Mouse (Mus musculus) MEL (cell line): ENCODE results near the gene Syt6. TPM values are rescaled to one million over a fixed set of nuclear protein-coding genes. Genes with fewer than 3 reads are reported as not detected.

Experiments
- DNase-seq: peaks from one replicate; pipeline ENCODE4 v3.0.0; 2011; ENCODE audit warnings: low read depth, low spot score
- H3K27ac ChIP-seq: 2 replicates; pipeline ENCODE4 v1.5.1; 2012; ENCODE audit warnings: low read depth, mild to moderate bottlenecking, control low read depth, low read length, moderate library complexity; ENCODE audit not compliant: control insufficient read depth
- H3K27me3 ChIP-seq, 2 experiments: fragments of 150-350 bp in 1 of 2; sonication (generic) in 1 of 2; 2 replicates each; pipeline ENCODE4 v1.6.1; 2012; ENCODE audit warnings: low read length in 2 of 2, mild to moderate bottlenecking in 2 of 2, improper control_type of control experiment in 1 of 2, moderate library complexity in 1 of 2; ENCODE audit not compliant: insufficient read depth in 2 of 2, control insufficient read depth in 1 of 2
- H3K36me3 ChIP-seq, 2 experiments: 2 replicates each; pipeline ENCODE4 v1.6.1; 2012 to 2014; ENCODE audit warnings: low read length in 2 of 2, improper control_type of control experiment in 1 of 2, inconsistent platforms in 1 of 2, mild to moderate bottlenecking in 1 of 2; ENCODE audit not compliant: insufficient read depth in 2 of 2, control insufficient read depth in 1 of 2
- H3K4me1 ChIP-seq, 2 experiments: fragments of 150-350 bp in 1 of 2; sonication (generic) in 1 of 2; 2 replicates each; pipeline ENCODE4 v1.6.1; 2012; ENCODE audit warnings: low read length in 2 of 2, improper control_type of control experiment in 1 of 2, mild to moderate bottlenecking in 1 of 2; ENCODE audit not compliant: insufficient read depth in 2 of 2, control insufficient read depth in 1 of 2
- H3K4me3 ChIP-seq, 2 experiments: fragments of 150-350 bp in 1 of 2; sonication (generic) in 1 of 2; 2 replicates each; pipeline ENCODE4 v1.5.1; 2012; ENCODE audit warnings: low read depth in 2 of 2, low read length in 2 of 2, mild to moderate bottlenecking in 2 of 2, moderate library complexity in 2 of 2, control low read depth in 1 of 2, improper control_type of control experiment in 1 of 2; ENCODE audit not compliant: control insufficient read depth in 1 of 2, insufficient read depth in 1 of 2
- H3K79me2 ChIP-seq: 2 replicates; pipeline ENCODE4 v1.6.1; 2012; ENCODE audit warnings: mild to moderate bottlenecking, low read length, moderate library complexity; ENCODE audit not compliant: control insufficient read depth, poor library complexity, insufficient read depth
- H3K9ac ChIP-seq: 2 replicates; pipeline ENCODE4 v1.6.1; 2012; ENCODE audit warnings: low read depth, mild to moderate bottlenecking, control low read depth, low read length, moderate library complexity; ENCODE audit not compliant: control insufficient read depth, poor library complexity, severe bottlenecking
- H3K9me3 ChIP-seq: fragments of 150-350 bp; sonication (generic); replicated peaks from 2 replicates; pipeline ENCODE4 v1.6.1; 2012; ENCODE audit warnings: mild to moderate bottlenecking, low read length, improper control_type of control experiment, moderate library complexity; ENCODE audit not compliant: insufficient read depth
- CHD2 ChIP-seq: IDR thresholded peaks from 2 replicates; pipeline ENCODE4 v1.6.1; 2011; ENCODE audit warnings: low read length, improper control_type of control experiment
- CTCF ChIP-seq, 3 experiments: IDR thresholded peaks in 2 of 3; conservative IDR thresholded peaks in 1 of 3; 2 replicates each; pipeline ENCODE4 v1.5.1; 2011 to 2012; ENCODE audit warnings: low read length in 3 of 3, low read depth in 2 of 3, mild to moderate bottlenecking in 2 of 3, improper control_type of control experiment in 1 of 3, inconsistent platforms in 1 of 3, mixed read lengths in 1 of 3, moderate library complexity in 1 of 3; ENCODE audit not compliant: control insufficient read depth in 1 of 3, insufficient read depth in 1 of 3, poor library complexity in 1 of 3, severe bottlenecking in 1 of 3
- E2F4 ChIP-seq: IDR thresholded peaks from 2 replicates; pipeline ENCODE4 v1.6.1; 2011; ENCODE audit warnings: low read depth, low read length, improper control_type of control experiment, borderline replicate concordance
- EP300 ChIP-seq, 2 experiments: IDR thresholded peaks; 2 replicates each; pipeline ENCODE4 v1.6.1; 2011; ENCODE audit warnings: improper control_type of control experiment in 2 of 2, low read length in 2 of 2, low read depth in 1 of 2, mild to moderate bottlenecking in 1 of 2
- ETS1 ChIP-seq: IDR thresholded peaks from 2 replicates; pipeline ENCODE4 v1.6.1; 2012; ENCODE audit warnings: low read depth, mild to moderate bottlenecking, inconsistent platforms, low read length, improper control_type of control experiment, moderate library complexity
- GABPA ChIP-seq: IDR thresholded peaks from 2 replicates; pipeline ENCODE4 v1.6.1; 2012; ENCODE audit warnings: low read depth, mild to moderate bottlenecking, inconsistent platforms, low read length, improper control_type of control experiment, moderate library complexity
- HCFC1 ChIP-seq: IDR thresholded peaks from 2 replicates; pipeline ENCODE4 v1.6.1; 2012; ENCODE audit warnings: low read depth, mild to moderate bottlenecking, inconsistent platforms, low read length, improper control_type of control experiment, moderate library complexity
- KAT2A ChIP-seq: conservative IDR thresholded peaks from 2 replicates; pipeline ENCODE4 v1.6.1; 2012; ENCODE audit warnings: low read depth, low read length, improper control_type of control experiment, inconsistent platforms
- MAFK ChIP-seq: IDR thresholded peaks from 2 replicates; pipeline ENCODE4 v1.6.1; 2011; ENCODE audit warnings: low read depth, mild to moderate bottlenecking, low read length, improper control_type of control experiment, borderline replicate concordance
- MAZ ChIP-seq: IDR thresholded peaks from 2 replicates; pipeline ENCODE4 v1.6.1; 2012; ENCODE audit warnings: low read depth, mild to moderate bottlenecking, inconsistent platforms, low read length, improper control_type of control experiment
- MXI1 ChIP-seq: IDR thresholded peaks from 2 replicates; pipeline ENCODE4 v1.6.1; 2011; ENCODE audit warnings: mild to moderate bottlenecking, low read depth, low read length, improper control_type of control experiment
- MYB ChIP-seq: IDR thresholded peaks from 2 replicates; pipeline ENCODE4 v1.6.1; 2011; ENCODE audit warnings: mild to moderate bottlenecking, low read depth, low read length, improper control_type of control experiment
- NELFE ChIP-seq: IDR thresholded peaks from 2 replicates; pipeline ENCODE4 v1.6.1; 2011; ENCODE audit warnings: low read depth, low read length, improper control_type of control experiment
- POLR2A ChIP-seq, 2 experiments: IDR thresholded peaks; 2 replicates each; pipeline ENCODE4 v1.6.1; 2011 to 2012; ENCODE audit warnings: low read length in 2 of 2, mild to moderate bottlenecking in 2 of 2, control low read depth in 1 of 2, improper control_type of control experiment in 1 of 2, low read depth in 1 of 2, moderate library complexity in 1 of 2; ENCODE audit not compliant: control insufficient read depth in 1 of 2, insufficient read depth in 1 of 2, poor library complexity in 1 of 2
- RAD21 ChIP-seq: IDR thresholded peaks from 2 replicates; pipeline ENCODE4 v1.6.1; 2011; ENCODE audit warnings: mild to moderate bottlenecking, low read depth, low read length, improper control_type of control experiment
- RCOR1 ChIP-seq: IDR thresholded peaks from 2 replicates; pipeline ENCODE4 v1.6.1; 2012; ENCODE audit warnings: low read depth, mild to moderate bottlenecking, inconsistent platforms, low read length, improper control_type of control experiment
- SIN3A ChIP-seq: IDR thresholded peaks from 2 replicates; pipeline ENCODE4 v1.6.1; 2012; ENCODE audit warnings: low read length, improper control_type of control experiment, inconsistent platforms
- SMC3 ChIP-seq: IDR thresholded peaks from 2 replicates; pipeline ENCODE4 v1.6.1; 2011; ENCODE audit warnings: low read depth, low read length, improper control_type of control experiment
- TBP ChIP-seq: IDR thresholded peaks from 2 replicates; pipeline ENCODE4 v1.8.0; 2011; ENCODE audit warnings: low read depth, low read length, improper control_type of control experiment
- UBTF ChIP-seq: IDR thresholded peaks from 2 replicates; pipeline ENCODE4 v1.6.1; 2012; ENCODE audit warnings: low read depth, mild to moderate bottlenecking, inconsistent platforms, low read length, improper control_type of control experiment, moderate library complexity, borderline replicate concordance; ENCODE audit not compliant: insufficient read depth
- USF1 ChIP-seq: IDR thresholded peaks from 2 replicates; pipeline ENCODE4 v1.6.1; 2014; ENCODE audit warnings: low read depth, mild to moderate bottlenecking, inconsistent platforms, low read length, improper control_type of control experiment, moderate library complexity
- USF2 ChIP-seq, 2 experiments: IDR thresholded peaks; 2 replicates each; pipeline ENCODE4 v1.6.1; 2011 to 2012; ENCODE audit warnings: improper control_type of control experiment in 2 of 2, low read length in 2 of 2, borderline replicate concordance in 1 of 2, inconsistent platforms in 1 of 2, low read depth in 1 of 2, mild to moderate bottlenecking in 1 of 2; ENCODE audit not compliant: insufficient read depth in 1 of 2
- ZC3H11A ChIP-seq: IDR thresholded peaks from 2 replicates; pipeline ENCODE4 v1.6.1; 2012; ENCODE audit warnings: low read depth, mild to moderate bottlenecking, inconsistent platforms, low read length, improper control_type of control experiment
- ZKSCAN1 ChIP-seq: IDR thresholded peaks from 2 replicates; pipeline ENCODE4 v1.6.1; 2012; ENCODE audit warnings: low read depth, mild to moderate bottlenecking, inconsistent platforms, low read length, improper control_type of control experiment, moderate library complexity
- ZMIZ1 ChIP-seq: IDR thresholded peaks from 2 replicates; pipeline ENCODE4 v1.6.1; 2012; ENCODE audit warnings: low read depth, mild to moderate bottlenecking, inconsistent platforms, low read length, improper control_type of control experiment, moderate library complexity
- polyA plus RNA-seq, 2 experiments: library from polyadenylated mRNA; stranded (reverse) in 1 of 2; unstranded in 1 of 2; fragments of >175 nt in 1 of 2; fragments of >200 nt in 1 of 2; gene quantifications; 2 replicates each; pipeline versions ENCODE4 v1.2.1 to v1.2.4; 2012; ENCODE audit warnings: low replicate concordance in 2 of 2, low read depth in 1 of 2; ENCODE audit not compliant: insufficient read length in 2 of 2, insufficient read depth in 1 of 2, missing spikeins in 1 of 2
- total RNA-seq: library from RNA; depleted of rRNA; stranded (reverse); fragments of 300-350 nt; gene quantifications from 2 replicates; pipeline ENCODE4 v1.2.3, GENCODE M21; 2012

The Syt6 gene
- total and polyA plus RNA-seq, 3 experiments: 0.04 TPM; not detected in 2

DNA sequence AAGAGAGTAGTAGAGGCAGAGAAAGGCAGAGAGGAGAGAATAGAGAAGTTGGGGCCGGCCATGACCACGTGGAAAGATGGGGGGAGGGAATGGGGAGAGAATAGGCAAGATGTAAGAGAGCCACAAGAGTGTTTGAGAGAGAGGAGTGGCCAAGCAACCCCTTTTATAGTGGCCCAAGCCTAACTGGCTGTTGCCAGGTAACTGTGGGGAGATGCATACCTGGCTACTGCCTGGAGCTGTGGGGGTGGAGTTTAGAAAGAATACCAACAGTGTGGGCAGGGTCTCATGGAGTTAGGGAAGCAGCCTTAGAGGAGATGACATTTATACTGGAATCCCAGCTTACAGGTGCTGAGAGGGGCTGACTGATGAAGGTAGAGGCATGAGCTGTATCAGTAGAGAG is 48.2 kb upstream of the Syt6 start:
- Histone ChIP-seq H3K79me2 (no peaks in the 10 kb centered on the region), H3K27ac (no peak overlapping the region), H3K4me3 (no peak overlapping the region), H3K9me3 (no peaks in the 10 kb centered on the region), H3K36me3 (no peaks in the 10 kb centered on the region), H3K4me1 (no peaks in the 10 kb centered on the region), H3K27me3 (peaks cover 0 to 3% of the 10 kb centered on the region in 2 experiments; a peak in 2 of 4 replicates), H3K9ac (no peak overlapping the region)
- no peak for DNase-seq
- no peak for TF ChIP-seq MXI1
- TF ChIP-seq RCOR1: no peak
- TF ChIP-seq MYB: no peak
- TF ChIP-seq MAZ: no peak
- no peak for TF ChIP-seq USF2 (IDR thresholded peaks at IDR 0.05; ENCODE audit: borderline replicate concordance in 1 of 2, insufficient read depth in 1 of 2, low read depth in 1 of 2, low read length in 2 of 2)
- TF ChIP-seq TBP: no peak
- TF ChIP-seq POLR2A (IDR thresholded peaks at IDR 0.05; ENCODE audit: control insufficient read depth in 1 of 2, insufficient read depth in 1 of 2, low read depth in 1 of 2, low read length in 2 of 2, poor library complexity in 1 of 2): no peak
- TF ChIP-seq NELFE: no peak
- TF ChIP-seq ZMIZ1: no peak
- no peak for TF ChIP-seq EP300 (IDR thresholded peaks at IDR 0.05; ENCODE audit: low read depth in 1 of 2, low read length in 2 of 2)
- TF ChIP-seq ETS1: no peak
- no peak for TF ChIP-seq CHD2
- TF ChIP-seq MAFK: no peak
- TF ChIP-seq UBTF: no peak
- no peak for TF ChIP-seq SMC3
- TF ChIP-seq KAT2A: no peak
- TF ChIP-seq CTCF (IDR thresholded peaks at IDR 0.05 in 2 of 3, conservative IDR thresholded peaks at IDR 0.05 in 1 of 3; ENCODE audit: control insufficient read depth in 1 of 3, insufficient read depth in 1 of 3, low read depth in 2 of 3, low read length in 3 of 3, poor library complexity in 1 of 3, severe bottlenecking in 1 of 3): no peak

DNA sequence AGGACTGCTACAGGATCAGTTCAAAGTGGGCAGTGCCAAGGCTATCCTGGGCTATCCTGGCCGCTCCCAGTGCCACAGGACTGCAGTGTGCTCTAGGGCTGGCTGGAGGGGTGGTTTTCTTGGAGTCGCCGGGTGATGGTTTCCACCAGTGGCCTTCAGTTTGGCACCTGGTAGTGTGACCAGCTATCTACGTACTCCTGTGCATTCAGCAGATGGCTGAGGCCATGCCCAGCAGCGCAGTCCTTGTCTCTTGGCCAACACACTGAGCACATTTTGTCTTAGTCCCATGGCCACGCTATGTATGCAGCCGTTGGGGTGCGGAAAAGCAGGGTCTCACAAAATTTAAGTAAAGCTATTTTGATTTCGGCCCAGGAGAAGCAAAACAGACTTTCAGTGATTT is 41.0 kb upstream of the Syt6 start:
- TF ChIP-seq E2F4: no peak
- no peak for TF ChIP-seq ZKSCAN1
- no peak for TF ChIP-seq USF1
- TF ChIP-seq SMC3: no peak
- TF ChIP-seq KAT2A: no peak
- TF ChIP-seq ZC3H11A: no peak
- TF ChIP-seq MAFK: no peak
- TF ChIP-seq EP300 (IDR thresholded peaks at IDR 0.05; ENCODE audit: low read depth in 1 of 2, low read length in 2 of 2): no peak
- no peak for TF ChIP-seq ZMIZ1
- no peak for TF ChIP-seq RAD21
- TF ChIP-seq ETS1: no peak
- TF ChIP-seq SIN3A: no peak
- no peak for TF ChIP-seq GABPA
- no peak for TF ChIP-seq HCFC1
- TF ChIP-seq NELFE: no peak
- no peak for TF ChIP-seq POLR2A (IDR thresholded peaks at IDR 0.05; ENCODE audit: control insufficient read depth in 1 of 2, insufficient read depth in 1 of 2, low read depth in 1 of 2, low read length in 2 of 2, poor library complexity in 1 of 2)
- TF ChIP-seq TBP: no peak
- no peak for TF ChIP-seq USF2 (IDR thresholded peaks at IDR 0.05; ENCODE audit: borderline replicate concordance in 1 of 2, insufficient read depth in 1 of 2, low read depth in 1 of 2, low read length in 2 of 2)
- no peak for TF ChIP-seq CHD2
- no peaks in the 10 kb centered on the region for H3K79me2 ChIP-seq
- no peak for DNase-seq
- H3K9me3 ChIP-seq: no peaks in the 10 kb centered on the region
- H3K4me1 ChIP-seq: no peaks in the 10 kb centered on the region
- no peak overlapping the region for H3K9ac ChIP-seq
- peaks cover 0 to 1% of the 10 kb centered on the region in 2 experiments; a peak in 1 of 4 replicates for H3K27me3 ChIP-seq
- no peak overlapping the region for H3K4me3 ChIP-seq
- H3K36me3 ChIP-seq: no peaks in the 10 kb centered on the region
- no peak overlapping the region for H3K27ac ChIP-seq
